Mouse (Mus musculus): Measurements from ENCODE around the gene Ndufs7. TPM values are rescaled to one million over a fixed set of nuclear protein-coding genes. Genes with fewer than 3 reads are reported as not detected.
A peak's percentile ranks its signal among the peaks of the same experiment; 100 is the strongest.

Ndufs7 gene
- total and polyA plus RNA-seq, 2 experiments from 2014 or later, result 193 to 358 TPM

DNA sequence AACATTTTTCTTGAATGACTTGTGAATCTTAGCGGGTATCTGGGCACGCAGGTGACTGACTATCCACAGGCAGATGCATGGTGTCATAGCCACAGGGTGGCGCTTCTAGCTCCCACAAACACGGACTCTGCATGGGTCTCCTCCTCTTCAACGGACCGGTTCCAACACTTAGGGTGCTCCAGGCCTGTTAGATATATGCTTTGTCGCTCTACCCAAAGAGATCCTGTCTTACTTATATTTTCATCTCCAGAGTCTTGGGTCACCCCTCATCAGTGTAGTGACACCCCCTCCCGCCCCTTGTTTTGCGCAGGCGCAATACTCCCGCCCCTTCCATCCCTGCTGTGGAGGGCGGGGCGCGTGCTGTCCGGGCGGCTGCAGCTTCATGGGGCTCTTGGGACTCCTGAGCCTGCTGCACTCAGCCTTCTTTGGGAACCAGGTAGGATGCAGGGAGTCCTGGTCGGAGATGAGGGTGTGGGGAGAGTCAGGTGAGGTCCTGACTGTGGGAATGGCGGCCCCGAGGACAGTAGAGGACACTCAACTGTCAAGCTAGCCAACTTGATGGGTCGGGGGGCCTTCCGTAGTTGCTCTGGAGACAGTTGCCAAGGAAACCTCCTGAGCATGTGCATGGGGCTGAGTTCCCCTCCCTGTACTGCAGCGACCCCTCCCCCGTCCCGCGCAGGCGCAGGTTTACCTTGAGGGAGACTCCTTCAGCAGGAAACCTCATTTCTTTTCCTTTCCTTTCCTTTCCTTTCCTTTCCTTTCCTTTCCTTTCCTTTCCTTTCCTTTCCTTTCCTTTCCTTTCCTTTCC lies 46.9 kb downstream of the Ndufs7 start, which contains the start of gene Apc2:
Gene Apc2, plus strand, starts transcription at position 360 of the 808 bp plus-strand sequence.
- peak; percentile 79 for TF ChIP-seq CTCF (IDR thresholded peaks at IDR 0.05)
- WGBS, result under 1% methylated on average over 26 of the region's 26 CpGs
- peak; percentile 95 for DNase-seq (ENCODE audit: low spot score)
- Histone ChIP-seq H3K36me3 (ENCODE audit: insufficient read depth, low read length) (peaks cover 10% of the 10 kb centered on the region), H3K4me1 (ENCODE audit: insufficient read depth, low read length) (peaks cover 23% of the 10 kb centered on the region), H3K9ac (replicated peaks; ENCODE audit: low read length, poor library complexity, severe bottlenecking) (peak within 1 kb of the TSS; percentile 78), H3K4me2 (ENCODE audit: low read depth, low read length, poor library complexity, severe bottlenecking) (peak within 1 kb of the TSS; percentile 91), H3K9me3 (ENCODE audit: low read length) (no peaks in the 10 kb centered on the region), H3K4me3 (ENCODE audit: low read depth, low read length) (peak within 1 kb of the TSS; percentile 50), H3K27ac (ENCODE audit: low read depth, low read length) (peak within 1 kb of the TSS; percentile 100), H3K27me3 (ENCODE audit: insufficient read depth, low read length) (no peaks in the 10 kb centered on the region)
- ATAC-seq (ENCODE audit: low FRiP score), result peak; percentile 45

DNA sequence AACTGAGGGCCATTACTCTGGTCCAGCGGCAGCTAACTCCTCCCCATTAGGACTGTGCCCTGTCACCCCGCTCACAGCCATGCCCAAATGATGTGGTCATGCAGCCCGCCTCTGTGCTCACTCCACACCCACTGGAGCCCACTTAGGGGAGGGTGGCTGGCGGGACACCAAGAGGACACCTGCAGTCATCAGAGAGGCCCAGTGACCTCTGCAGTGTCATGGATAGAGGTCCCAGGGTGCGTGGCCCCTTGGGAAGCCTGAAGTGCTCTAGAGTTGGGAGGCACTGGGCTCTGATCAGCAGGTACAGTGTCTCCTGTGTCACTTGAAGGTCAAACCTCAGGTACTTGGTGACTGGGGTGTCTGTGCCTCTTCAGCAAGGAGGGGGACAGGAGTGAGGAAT lies 47.9 kb downstream of the Ndufs7 start:
- 83% methylated on average over 5 of the region's 5 CpGs for WGBS
- peaks cover 28% of the 10 kb centered on the region for H3K4me1 ChIP-seq (ENCODE audit: insufficient read depth, low read length)
- TF ChIP-seq CTCF (IDR thresholded peaks at IDR 0.05), result no peak

DNA sequence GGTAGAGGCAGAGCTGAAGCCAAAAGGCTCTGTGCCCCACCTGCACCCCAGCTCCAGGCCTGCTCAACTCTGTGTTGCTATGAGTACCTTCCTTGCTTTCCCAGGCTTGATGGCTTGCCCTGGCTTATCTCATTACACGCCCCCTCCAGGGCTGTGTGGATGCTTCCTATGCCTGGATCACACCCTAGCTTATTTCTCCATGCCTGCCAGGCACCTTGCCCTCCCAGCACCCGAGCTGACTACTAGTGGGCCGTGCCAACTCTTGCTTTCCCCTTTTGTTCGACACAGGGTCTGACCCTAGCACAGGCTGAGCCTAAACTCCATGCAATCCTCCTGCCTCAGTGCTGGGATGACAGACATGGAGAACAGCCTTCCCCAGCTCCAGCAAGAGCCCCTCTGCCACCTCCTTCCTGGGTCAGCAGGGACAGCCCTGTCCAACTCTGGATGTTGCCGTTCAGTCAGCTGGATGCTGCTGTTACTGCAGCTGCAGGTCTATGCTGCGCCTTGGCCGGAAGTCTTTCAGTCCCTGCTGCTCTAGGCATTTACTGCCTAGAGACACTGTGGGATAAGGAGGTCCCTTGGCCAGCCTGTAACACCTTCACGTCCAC lies 48.7 kb downstream of the Ndufs7 start:
- H3K4me1 ChIP-seq (ENCODE audit: insufficient read depth, low read length), result peaks cover 36% of the 10 kb centered on the region
- WGBS, result 58% methylated on average over 8 of the region's 8 CpGs
- DNase-seq (ENCODE audit: low spot score) (no peak), ATAC-seq (ENCODE audit: low FRiP score) (no peak)
- H3K9me3 ChIP-seq (ENCODE audit: low read length), result no peaks in the 10 kb centered on the region
- no peaks in the 10 kb centered on the region for H3K27me3 ChIP-seq (ENCODE audit: insufficient read depth, low read length)
- peaks cover 16% of the 10 kb centered on the region for H3K36me3 ChIP-seq (ENCODE audit: insufficient read depth, low read length)
- peak overlapping the region; percentile 100 for H3K27ac ChIP-seq (ENCODE audit: low read depth, low read length)
- H3K9ac ChIP-seq (replicated peaks; ENCODE audit: low read length, poor library complexity, severe bottlenecking), result peak overlapping the region; percentile 78
- TF ChIP-seq CTCF (IDR thresholded peaks at IDR 0.05), result 0 out of 2 replicates have a peak, but pooled peaks have one; percentile 1
- no peak overlapping the region for H3K4me3 ChIP-seq (ENCODE audit: low read depth, low read length)
- H3K4me2 ChIP-seq (ENCODE audit: low read depth, low read length, poor library complexity, severe bottlenecking), result peak overlapping the region; percentile 91

More for the DNA sequence above, 47.9 kb downstream of the Ndufs7 start:
- Histone ChIP-seq H3K9me3 (ENCODE audit: low read length) (no peaks in the 10 kb centered on the region), H3K36me3 (ENCODE audit: insufficient read depth, low read length) (peaks cover 10% of the 10 kb centered on the region), H3K27ac (ENCODE audit: low read depth, low read length) (peak overlapping the region; percentile 100), H3K9ac (replicated peaks; ENCODE audit: low read length, poor library complexity, severe bottlenecking) (peak overlapping the region; percentile 78), H3K4me3 (ENCODE audit: low read depth, low read length) (peak overlapping the region; percentile 50), H3K4me2 (ENCODE audit: low read depth, low read length, poor library complexity, severe bottlenecking) (peak overlapping the region; percentile 91), H3K27me3 (ENCODE audit: insufficient read depth, low read length) (no peaks in the 10 kb centered on the region)
- DNase-seq (ENCODE audit: low spot score) (no peak), ATAC-seq (ENCODE audit: low FRiP score) (no peak)

DNA sequence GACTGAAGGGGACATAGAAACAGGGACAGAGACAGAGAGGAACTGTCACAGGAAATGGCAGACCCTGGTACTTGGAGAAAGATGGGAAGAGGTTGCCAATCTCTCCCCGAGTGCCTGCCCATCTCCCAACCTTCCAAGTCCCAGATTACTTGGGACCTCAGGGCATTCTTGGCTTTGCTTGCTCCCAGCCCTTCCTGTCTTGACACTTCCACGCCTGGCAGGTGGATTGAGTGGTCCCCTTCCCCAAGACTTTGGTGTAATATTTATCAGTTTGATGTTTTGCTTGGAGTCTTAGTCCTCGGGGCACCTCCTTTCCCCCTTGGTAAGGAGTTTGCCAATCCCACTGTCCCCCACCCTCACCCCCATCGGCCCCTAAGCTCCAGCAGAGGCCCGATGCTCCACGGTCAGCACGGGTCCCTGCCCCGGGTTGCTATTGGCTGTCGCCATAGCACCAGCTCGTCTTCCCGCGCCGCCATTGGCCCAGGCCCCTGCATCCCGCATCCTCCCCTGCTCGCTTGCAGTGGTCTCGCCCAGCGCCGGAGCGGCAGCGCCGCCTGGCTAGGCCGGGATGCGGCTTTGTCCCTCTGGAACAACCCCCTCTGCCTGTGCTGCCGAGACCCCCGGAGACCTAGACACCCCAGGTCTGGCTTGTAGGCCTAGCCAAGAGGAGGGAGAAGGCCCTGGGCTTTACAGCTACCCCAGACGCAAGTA lies 49.8 kb downstream of the Ndufs7 start:
- Histone ChIP-seq H3K27me3 (ENCODE audit: insufficient read depth, low read length) (no peaks in the 10 kb centered on the region), H3K9ac (replicated peaks; ENCODE audit: low read length, poor library complexity, severe bottlenecking) (peak overlapping the region; percentile 91), H3K4me2 (ENCODE audit: low read depth, low read length, poor library complexity, severe bottlenecking) (peak overlapping the region; percentile 91), H3K9me3 (ENCODE audit: low read length) (no peaks in the 10 kb centered on the region), H3K4me1 (ENCODE audit: insufficient read depth, low read length) (peaks cover 40% of the 10 kb centered on the region), H3K27ac (ENCODE audit: low read depth, low read length) (peak overlapping the region; percentile 100), H3K4me3 (ENCODE audit: low read depth, low read length) (peak overlapping the region; percentile 58), H3K36me3 (ENCODE audit: insufficient read depth, low read length) (peaks cover 16% of the 10 kb centered on the region)
- peak; percentile 82 for ATAC-seq (ENCODE audit: low FRiP score)
- TF ChIP-seq CTCF (IDR thresholded peaks at IDR 0.05), result peak; percentile 69
- peak; percentile 96 for DNase-seq (ENCODE audit: low spot score)
- 2% methylated on average over 26 of the region's 26 CpGs for WGBS

DNA sequence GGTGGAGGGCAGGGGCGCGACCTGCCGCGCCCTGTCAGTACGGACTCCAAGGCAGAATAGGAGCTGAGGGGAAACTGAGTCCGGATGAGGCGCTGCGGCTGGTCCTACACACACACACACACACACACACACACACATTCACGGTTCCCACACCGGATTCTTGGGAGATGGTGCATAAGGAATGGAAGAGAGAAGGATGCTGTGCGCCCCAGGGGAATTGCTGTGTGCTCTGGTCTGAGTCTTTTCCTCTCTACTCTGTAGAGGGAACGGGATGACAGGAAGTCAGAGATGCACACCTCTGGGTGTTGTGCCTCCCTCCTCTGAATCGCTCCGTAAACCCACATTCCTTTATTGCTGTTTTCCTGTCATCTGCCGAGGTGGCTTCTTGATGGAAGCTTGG lies 50.4 kb downstream of the Ndufs7 start:
- H3K4me2 ChIP-seq (ENCODE audit: low read depth, low read length, poor library complexity, severe bottlenecking), result peak overlapping the region; percentile 91
- ATAC-seq (ENCODE audit: low FRiP score) (peak; percentile 2; the same call in 1 of the 2 replicates), DNase-seq (ENCODE audit: low spot score) (peak; percentile 67)
- H3K9ac ChIP-seq (replicated peaks; ENCODE audit: low read length, poor library complexity, severe bottlenecking), result peak overlapping the region; percentile 91
- peak overlapping the region; percentile 58 for H3K4me3 ChIP-seq (ENCODE audit: low read depth, low read length)
- no peaks in the 10 kb centered on the region for H3K27me3 ChIP-seq (ENCODE audit: insufficient read depth, low read length)
- 5% methylated on average over 15 of the region's 15 CpGs for WGBS
- H3K9me3 ChIP-seq (ENCODE audit: low read length), result no peaks in the 10 kb centered on the region
- H3K27ac ChIP-seq (ENCODE audit: low read depth, low read length), result peak overlapping the region; percentile 100
- peaks cover 40% of the 10 kb centered on the region for H3K4me1 ChIP-seq (ENCODE audit: insufficient read depth, low read length)
- no peak for TF ChIP-seq CTCF (IDR thresholded peaks at IDR 0.05)
- peaks cover 13% of the 10 kb centered on the region for H3K36me3 ChIP-seq (ENCODE audit: insufficient read depth, low read length)
